Mouse (Mus musculus) c-Kit-positive CD71-positive TER-119-positive erythroid progenitor cells, embryonic 14.5 days (primary cell): ENCODE results near the gene Cln3.
A peak's percentile ranks its signal among the peaks of the same experiment; 100 is the strongest.

Source experiments
- DNase-seq: peaks from one replicate; pipeline ENCODE4 v3.0.0-alpha.2; 2013; ENCODE audit warnings: low spot score

The Cln3 gene

GRCm38 (mm10) chr7:126594862-126595561 lies 9.4 kb upstream of the Cln3 start, which contains the start of gene Il27:
Gene Il27, minus strand, starts transcription at chr7:126594941.
- DNase-seq, result no peak

- DNase-seq, result no peak
Measured at GRCm38 (mm10) chr7:126587779-126588178, 2.2 kb upstream of the Cln3 start.

- DNase-seq, result no peak
Measured at GRCm38 (mm10) chr7:126586839-126587238, 1.2 kb upstream of the Cln3 start.

- DNase-seq, result no peak
Measured at GRCm38 (mm10) chr7:126584506-126584977, 1.1 kb downstream of the Cln3 start, which contains the start of gene Apobr. Gene Apobr, plus strand, starts transcription at chr7:126584942.

DNA sequence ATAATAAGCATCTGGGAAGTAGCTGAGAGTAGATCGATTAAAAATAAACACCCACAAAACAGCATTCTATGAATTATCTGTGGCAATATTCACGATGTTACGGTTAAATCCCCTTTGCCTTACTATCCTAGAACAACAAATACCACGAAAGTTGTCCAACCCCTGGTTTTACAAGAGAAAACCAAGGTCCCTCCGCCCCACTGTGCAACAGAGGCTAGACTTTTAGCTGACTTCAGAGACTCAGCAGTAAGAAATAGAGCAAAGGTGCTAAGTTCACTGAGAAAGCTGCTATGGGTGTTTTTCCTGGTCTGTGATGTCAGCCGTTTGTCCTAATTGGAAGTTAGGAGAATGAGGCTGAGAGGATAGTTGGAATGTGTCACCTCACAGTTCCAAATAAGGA lies 1.9 kb downstream of the Cln3 start:
- DNase-seq, result no peak

DNA sequence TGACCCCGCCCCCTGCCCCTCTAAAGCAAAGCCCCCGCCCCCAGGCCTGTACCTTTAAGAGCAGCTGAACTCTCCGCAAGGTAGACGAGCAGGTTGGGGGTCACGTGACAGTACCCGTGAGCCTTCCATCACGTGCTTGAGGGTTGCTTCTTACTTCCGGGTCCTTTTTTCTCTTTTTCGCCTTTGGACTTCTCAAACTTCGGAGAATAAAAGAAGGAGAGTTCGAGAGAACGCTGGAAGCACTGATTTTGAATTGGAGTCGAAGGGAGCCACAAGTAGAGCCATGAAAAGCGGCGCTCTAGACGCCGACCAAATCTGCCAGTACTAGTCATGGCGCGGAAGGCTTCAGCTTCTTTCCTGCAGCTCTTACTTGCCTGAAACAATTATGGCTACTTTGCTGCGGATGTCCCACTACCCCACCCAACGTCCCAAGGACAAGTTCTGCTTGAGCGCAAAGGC lies 2.3 kb downstream of the Cln3 start:
- DNase-seq, result peak; percentile 82

GRCm38 (mm10) chr7:126582759-126583158 lies 2.9 kb downstream of the Cln3 start:
- DNase-seq, result no peak

DNA sequence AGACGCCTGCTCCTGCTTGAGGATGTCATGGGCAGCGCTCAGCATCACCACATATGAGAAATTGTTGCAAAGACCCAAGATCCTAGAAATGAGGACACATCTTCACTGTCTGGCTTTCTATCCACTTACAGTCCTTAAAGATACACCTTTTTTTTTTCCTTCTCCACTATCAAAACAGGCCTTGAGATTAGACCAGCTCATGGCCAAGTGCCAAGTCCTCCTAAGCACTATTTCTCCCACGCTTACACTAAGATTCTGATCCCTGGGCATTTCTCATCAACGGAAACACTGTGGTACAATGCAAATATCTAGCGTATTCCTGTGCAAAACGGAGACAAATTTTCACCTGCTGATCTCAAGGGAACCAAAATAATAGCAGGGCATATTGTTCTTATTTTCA lies 4.0 kb downstream of the Cln3 start:
- no peak for DNase-seq

DNA sequence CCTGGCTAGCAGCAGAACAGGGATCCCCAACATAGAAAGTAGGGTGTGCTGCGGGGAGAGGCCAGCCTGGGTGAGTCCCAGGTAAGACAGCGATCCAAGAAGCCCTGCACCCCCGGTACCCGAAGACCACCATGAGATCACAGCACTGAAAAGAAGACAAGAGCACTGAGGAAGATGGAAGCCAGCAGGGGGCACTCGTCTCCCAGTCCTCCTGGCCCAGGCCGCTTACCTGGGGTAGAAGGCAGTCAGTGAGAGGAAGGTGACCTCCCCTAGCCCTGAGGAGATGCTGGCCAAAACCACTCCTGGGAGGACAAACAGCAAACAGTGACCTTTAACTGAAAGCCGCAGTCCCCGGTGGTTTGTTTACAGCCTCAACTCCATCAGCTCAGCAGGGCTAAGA lies 6.4 kb downstream of the Cln3 start:
- DNase-seq, result no peak

GRCm38 (mm10) chr7:126576946-126577345 lies 8.7 kb downstream of the Cln3 start:
- DNase-seq, result peak; percentile 77

GRCm38 (mm10) chr7:126566094-126566765 lies 19.4 kb downstream of the Cln3 start, which contains the start of gene Eif3c:
Gene Eif3c, minus strand, starts transcription at chr7:126566411.
- peak; percentile 90 for DNase-seq

DNA sequence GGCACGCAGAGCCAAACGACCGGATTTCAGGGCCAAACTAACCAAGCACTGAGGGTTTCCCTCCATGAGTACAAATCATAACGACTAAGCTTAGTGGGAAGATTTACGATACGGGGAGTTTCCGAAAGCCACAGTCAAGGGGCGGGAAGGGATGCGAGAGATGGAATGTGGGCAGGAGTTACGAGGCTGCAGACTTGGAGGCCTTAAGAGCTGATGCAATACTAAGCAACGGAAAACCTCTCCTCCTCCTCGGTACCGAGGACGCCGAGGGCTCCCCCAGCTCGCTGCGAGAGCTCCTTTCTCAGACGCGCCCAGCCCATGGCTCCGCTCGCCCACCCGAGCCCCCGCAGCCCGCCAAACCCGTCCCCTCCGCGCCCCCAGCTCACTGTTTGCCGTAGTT lies 19.9 kb downstream of the Cln3 start:
- DNase-seq, result peak; percentile 39

GRCm38 (mm10) chr7:126556635-126557034 lies 29.0 kb downstream of the Cln3 start:
- no peak for DNase-seq

DNA sequence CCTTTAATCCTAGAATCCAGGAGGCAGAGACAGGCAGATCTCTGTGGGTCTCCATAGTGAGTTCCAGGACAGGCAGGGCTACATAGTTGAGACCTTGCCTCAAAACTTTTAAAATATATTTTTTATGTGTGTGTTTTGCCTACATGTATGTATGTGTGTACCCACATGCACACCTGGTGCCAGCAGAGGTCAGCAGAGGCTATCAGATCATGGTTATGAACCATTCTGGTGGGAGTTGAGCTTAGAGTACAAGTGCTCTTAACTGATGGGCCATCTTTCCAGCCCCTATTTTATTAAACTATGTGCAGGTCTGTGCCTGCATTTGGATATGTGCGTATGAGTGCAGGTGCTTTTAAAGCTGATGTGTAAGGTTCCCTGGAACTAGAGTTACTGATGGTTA lies 30.8 kb downstream of the Cln3 start:
- DNase-seq, result no peak

- no peak for DNase-seq
Measured at GRCm38 (mm10) chr7:126545631-126546030, 40.0 kb downstream of the Cln3 start.

DNA sequence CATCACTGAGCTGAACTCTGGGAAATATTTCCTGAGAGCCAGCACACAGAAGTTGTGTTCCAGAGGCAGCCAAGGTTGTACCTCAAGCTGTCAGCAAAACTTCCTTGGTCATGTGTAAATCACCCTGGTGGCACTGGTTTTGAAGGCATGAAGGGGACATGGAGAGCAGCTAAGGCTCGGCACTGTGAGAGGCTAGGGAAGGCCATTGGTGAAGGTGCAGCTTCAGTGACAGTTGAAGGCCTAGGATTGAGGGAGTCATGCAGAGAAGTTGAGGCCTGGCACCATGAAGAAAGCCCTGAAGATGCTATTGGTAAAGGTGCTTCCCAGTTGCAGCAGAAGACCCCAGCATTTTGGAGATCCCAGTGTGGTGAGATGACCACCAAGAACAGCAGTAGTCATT lies 44.0 kb downstream of the Cln3 start:
- DNase-seq, result no peak

DNA sequence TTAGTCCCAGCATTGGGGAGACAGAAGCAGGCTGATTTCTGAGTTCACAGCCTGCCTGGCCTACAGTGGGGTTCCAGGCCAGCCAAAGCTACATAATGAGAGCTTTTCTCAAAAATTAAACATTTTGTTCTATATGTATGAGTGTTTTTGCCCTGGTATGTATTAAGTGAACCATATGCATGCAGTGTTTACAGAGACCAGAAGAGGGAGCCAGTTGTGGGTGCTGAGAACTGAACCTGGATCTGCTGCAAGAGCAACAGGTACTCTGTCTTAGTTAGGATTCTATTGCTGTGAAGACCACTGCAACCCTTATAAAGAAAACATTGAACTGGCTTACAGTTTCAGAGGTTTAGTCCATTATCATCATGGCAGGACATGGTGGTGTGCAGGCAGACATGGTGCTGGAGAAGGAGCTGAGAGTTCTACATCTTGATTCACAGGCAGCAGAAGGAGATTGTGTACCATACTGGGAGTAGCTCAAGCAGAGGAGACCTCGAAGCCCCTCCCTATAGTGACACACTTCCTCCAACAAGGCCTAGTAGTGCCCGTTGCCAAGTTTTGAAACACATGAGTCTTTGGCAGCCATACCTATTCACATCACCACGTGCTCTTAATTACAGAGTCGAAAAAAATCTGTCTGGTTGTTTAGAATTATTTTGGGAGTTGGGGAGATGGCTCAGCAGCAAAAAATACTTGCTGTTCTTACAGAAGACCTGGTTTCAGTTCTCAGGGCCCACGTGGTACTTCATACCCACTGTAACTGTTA lies 47.6 kb downstream of the Cln3 start:
- DNase-seq, result peak; percentile 50

DNA sequence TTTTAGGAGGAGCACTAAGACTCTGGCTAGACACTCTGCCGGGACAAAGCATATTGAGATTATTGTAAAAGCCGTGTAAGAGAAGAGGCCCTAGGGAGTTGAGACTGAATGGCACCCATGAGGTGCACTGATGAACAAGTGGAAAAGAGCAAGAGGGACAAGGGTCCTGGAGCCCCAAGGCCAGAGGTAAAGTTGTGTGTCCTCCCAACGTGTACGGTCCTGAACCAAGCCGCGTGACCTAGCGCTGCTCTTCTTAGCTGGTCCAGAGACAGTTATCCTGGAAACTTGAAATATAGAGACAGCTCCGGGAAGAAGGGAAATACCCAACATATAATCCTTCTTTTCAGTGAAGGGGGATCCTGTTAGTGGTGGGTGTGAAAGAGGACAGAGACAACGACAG lies 49.2 kb downstream of the Cln3 start:
- DNase-seq, result no peak

- no peak for DNase-seq
Measured at GRCm38 (mm10) chr7:126535766-126536165, 49.9 kb downstream of the Cln3 start.

DNA sequence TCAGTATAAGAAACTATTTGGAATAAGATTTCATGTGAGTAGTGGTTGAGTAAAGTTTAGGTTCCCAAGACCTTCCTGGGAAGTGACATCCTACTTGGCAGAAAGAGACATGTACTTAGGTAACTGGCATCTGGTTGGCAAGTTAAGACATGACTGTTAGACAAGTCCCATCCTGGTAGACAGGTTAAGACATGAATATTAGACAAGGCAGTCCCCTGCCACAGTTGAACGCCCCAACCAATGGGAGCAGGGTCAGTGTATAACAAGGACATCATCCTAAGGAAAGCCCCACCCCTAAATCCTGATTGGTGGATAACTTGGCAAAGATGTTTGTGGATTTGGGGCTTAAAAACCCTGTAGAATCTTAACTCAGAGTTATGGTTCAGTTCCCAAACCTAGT lies 52.2 kb downstream of the Cln3 start:
- no peak for DNase-seq

DNA sequence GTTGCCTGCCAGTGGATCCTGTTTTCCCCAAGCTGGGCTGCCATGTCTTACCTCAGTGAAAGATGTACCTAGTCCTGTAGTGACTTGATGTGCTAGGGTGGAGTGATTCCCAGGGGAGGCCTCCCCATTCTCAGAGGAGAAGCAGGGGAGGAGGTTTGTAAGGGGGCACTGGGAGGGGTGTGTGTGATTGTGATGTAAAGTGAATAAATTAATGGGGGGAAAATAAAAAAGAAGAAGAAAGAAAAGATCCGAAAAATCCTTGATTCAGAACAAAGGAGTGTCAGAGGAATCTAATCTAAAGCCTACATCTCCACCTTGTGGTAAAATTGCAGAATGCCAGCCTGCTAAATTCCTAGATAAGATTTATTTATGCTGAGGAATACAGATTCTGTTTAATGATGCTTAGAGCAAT lies 57.4 kb downstream of the Cln3 start:
- peak; percentile 42 for DNase-seq

GRCm38 (mm10) chr7:126523316-126523715 lies 62.3 kb downstream of the Cln3 start:
- DNase-seq, result no peak
